Mouse (Mus musculus) embryo, embryonic 11 days (tissue): ENCODE data around the gene Mien1.
A peak's percentile ranks its signal among the peaks of the same experiment; 100 is the strongest.

Source experiments
- DNase-seq: peaks from one replicate; pipeline ENCODE4 v3.0.0-alpha.2; 2015

The Mien1 gene

DNA sequence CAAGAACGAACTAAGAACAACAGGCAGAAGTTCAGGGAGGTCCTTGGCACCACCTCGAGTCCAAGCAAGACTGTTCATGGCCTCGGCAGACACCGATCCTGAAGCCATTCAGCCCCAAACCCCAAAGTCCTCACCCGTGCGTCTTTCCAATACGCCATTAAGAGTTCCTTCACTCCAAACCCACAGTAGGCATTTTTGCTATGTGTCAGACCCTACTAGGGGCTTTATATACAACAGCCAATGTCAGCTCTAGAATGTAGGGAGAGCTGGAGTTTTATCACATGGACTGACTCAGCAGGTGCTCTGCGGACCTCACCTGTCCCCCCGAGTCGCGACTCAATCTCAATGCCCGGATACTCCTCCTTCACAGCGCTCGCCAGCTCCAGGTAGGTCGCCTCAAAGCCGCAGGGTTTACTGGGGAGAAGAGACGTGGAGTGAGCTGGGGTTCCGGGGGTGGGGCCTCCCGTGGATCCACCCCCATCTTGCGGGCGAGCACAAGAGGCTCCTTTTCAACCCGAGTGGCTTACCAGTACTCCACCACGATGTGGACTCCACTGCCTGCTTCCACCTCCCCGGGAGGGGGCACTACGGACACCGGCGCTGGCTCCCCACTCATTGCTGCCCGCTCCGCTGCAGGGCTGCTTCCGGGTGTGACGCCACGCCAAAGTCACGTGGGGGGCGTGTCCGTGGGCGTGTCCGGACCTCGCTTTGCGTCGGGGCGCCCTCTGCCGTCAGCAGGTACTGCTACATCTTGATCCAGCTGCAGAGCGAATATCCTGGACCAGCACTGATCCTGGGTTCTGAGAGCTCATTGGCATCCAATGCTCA lies at the start of gene Mien1:
Gene Mien1, minus strand, starts transcription at position 661 of the 828 bp plus-strand sequence.
- DNase-seq: peak; percentile 93

DNA sequence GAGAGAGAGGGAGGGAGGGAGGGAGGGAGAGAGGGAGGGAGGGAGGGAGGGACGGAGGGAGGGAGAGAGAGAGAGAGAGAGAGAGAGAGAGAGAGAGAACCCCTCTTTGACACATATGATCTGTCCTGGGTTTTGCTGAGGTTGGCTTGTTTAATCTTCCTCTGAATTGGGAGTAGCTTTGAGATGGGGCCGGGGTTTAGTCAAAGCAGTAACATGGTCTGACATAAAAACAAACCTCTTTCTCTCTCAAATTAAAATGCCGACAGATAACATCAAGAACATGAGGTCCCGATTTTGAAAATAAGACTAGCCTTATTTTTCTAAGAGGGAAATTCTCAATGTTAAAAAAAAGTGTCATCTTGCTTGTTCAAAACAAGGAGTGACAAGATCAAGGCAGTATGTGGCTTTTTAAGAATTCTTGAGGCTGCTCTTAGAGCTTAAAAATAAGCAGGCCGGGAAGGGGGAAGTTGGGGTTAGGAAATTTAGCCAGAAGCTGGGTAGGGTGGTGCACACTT lies 48.8 kb upstream of the Mien1 start:
- DNase-seq: no peak

DNA sequence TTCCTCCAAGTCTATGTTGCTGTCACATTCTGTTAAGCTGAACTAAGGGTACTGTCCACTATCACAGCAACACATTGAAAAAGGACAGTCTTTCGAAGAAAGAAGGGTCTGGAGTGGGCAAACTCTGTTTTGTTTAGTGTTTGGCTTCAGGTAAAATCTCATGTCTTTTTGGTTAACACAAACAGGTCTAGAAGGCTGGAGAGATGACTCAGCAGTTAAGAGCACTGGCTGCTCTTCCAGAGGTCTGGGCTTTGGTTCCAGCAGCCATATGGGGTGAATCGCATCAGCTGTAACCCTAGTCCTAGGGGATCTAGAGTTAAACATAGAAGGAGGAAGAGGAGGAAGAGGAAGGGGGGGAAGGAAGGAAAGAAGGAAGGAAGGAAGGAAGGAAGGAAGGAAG lies 47.0 kb upstream of the Mien1 start:
- DNase-seq: no peak

DNA sequence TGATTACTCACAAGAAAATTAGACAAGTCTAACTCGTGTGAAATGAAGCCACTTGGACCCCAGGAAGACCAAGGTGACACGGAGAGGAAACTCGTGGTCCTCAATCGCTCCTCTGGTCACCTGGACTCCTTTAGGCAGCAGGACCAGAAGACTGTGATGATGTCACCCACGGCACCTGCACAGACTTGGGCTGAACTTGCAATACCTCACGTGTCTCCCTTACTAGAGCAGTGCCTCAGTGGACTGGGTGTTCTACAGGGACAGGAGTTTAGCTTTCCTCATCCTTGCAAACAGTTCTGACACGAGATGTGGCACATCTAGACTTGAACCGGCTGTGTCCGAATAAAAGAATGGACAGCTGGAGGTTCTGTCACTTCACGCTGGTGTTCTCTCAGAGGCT lies 43.3 kb upstream of the Mien1 start:
- DNase-seq: no peak

- DNase-seq: no peak
Measured at GRCm38 (mm10) chr11:98481231-98481630, 42.4 kb upstream of the Mien1 start.

DNA sequence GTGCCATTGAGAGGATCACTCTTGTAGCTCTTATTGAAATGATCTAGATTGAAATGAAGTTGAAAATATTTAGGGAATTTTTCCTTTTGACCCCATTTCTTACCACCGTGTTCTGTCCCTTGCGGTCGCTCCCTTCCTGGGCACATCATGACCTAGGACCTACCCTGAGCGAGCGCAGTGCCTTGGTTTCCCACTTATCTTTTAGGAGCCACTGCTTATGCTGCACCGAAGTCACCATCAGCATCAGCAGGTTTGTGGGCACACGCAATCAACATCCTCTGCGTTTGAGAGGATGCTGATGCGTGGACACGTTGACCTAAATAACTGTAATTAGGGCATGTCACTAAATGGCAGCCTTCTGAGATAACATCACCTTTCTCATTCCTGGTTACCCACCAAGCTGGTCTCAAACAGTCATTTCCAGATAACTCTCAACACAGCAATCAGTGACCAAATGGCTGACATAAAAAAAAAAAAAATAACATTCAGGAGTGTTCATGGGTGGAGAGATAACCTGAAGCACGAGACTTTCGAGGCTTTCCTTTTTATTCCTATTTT lies 41.2 kb upstream of the Mien1 start:
- no peak for DNase-seq

DNA sequence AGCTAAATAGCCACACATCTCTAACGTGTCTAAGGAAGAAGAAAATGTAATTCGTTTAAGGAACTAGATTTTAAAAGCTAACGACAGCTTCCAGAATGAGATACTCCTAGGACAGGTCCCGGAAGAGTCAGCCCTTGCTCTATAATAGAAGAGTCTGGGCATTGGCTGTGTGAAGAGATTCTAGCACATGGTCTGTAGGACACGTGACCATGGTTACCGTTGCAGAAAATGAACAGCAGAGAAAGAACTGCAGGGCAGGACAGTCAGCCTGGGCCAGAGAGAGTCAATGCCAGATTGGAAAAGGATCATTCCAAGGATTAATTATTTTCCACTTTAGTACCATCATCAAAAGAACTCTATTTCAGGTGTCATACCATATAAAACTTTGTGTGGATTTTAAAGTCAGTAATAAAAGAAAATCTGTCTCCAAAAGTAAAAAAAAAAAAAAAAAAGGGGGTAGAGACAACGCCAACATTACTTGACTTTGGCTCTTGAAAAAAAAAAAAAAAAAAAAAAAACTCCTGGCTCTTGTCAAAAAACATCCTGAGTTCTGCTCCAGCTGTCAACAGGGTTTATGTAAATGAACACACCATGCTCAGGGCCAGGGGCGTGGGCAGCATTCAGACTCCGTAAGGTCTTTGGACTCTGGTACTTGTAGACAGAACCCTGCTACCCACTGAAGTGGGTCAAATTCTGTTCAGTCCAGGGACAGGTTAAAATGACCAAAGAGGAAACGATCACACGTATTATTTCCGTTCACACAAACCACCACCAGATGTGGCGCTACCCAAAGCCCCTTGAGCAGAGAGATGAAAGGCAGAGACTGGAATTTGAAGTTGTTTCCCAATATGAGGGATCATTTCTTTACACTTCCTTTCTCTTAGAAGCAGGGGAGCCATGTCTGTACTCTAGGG lies 40.5 kb upstream of the Mien1 start:
- no peak for DNase-seq

- no peak for DNase-seq
Measured at GRCm38 (mm10) chr11:98477011-98477701, 38.4 kb upstream of the Mien1 start.

DNA sequence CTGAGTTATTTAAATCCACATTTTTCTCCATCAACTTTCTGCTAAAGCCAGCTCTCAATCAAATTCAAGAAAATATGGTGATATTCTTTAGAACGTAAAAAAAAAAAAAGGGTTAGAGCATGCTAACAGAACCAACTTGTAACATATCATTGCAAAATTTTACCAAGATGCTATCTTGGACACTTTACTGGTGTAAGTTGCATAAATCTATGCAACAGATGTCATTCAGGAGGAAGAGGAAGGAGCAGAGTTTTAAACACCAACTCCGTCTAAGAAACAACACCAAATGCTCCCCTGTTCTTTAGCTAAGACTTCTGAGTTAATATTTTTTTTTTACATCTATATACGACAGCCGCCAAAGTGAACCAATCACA lies 37.6 kb upstream of the Mien1 start:
- DNase-seq: no peak

DNA sequence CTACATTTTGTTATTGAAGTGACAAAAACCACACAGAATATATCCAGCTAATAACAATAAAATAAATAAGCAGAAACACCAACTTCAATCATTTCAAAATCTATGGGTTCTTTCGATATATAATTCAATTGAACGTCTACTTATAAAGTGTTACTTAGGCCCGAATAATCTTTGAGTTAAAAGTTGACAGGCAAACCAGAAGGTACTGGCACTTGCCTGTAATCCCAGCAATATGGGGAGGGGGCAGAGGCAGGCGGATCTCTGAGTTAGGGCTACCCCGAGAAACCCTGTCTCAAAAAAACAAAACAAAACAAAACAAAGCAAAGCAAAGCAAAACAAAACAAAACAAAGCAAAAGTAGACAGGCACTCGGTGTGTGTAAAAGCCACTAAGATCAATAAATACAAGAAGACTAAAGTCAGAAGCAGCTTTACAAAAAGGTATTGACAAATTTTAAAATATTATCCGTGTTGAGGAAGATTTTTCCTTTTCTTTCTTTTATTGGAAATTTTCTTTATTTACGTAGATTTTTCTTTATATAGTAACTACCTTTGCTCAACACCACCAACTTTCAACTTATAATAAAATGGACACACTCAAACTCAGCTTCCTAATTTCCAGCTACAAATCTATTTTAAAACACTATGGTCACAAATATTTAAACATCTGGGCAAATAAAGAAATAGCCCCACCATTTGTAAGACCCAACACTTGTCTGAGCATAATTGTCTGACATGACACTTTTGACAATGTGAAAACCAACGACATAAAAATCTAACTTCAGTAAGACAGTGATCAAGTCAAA lies 37.0 kb upstream of the Mien1 start:
- no peak for DNase-seq

- no peak for DNase-seq
Measured at GRCm38 (mm10) chr11:98474967-98475366, 36.2 kb upstream of the Mien1 start.

- DNase-seq: no peak
Measured at GRCm38 (mm10) chr11:98473916-98474479, 35.2 kb upstream of the Mien1 start.

GRCm38 (mm10) chr11:98472696-98473095 lies 33.9 kb upstream of the Mien1 start:
- peak; percentile 28 for DNase-seq

- DNase-seq: no peak
Measured at GRCm38 (mm10) chr11:98470795-98471194, 32.0 kb upstream of the Mien1 start.

DNA sequence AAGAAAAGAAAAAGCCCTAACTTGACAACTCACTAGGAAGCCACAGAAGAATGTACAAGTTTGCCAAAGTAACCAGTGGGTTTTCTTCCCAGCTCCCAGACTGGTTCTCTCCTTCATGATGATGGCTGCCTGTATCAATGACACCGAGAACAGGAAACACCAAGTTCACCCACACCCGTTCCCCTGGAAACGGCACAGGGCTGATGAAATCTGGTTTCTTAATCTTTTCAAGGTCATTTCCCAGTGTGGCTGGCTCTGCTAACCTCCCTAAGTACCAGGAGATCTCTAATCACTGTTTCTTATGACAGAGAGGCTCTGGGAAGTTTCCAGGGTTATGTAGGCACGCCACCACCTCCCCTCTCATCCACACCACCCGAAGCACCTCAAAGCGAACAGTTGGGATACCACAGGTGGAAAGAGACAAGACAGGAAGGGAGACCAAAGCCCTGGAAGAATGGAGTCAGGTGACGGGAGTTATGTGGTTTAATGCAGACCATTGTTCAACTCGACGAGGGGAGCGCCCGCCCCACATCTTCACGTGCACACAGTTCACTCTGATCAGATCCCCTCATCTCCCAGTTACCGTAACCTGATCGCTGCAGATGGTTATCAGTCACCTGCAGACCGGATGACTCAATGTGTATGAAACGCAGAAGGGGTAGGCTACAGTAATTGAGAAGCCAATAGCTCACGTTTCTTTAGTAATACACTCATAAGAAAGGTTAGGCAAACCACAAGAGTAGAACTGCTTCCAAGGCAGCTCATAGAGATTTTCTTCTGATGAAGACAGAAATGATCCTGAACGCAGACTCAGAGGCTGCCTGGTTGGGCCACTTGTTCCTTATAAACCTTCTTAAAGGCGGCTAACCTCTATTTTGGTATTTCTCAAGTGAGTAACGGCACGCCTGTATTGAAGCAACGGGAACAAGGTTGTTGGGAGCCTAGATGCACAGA lies 31.2 kb upstream of the Mien1 start:
- no peak for DNase-seq

DNA sequence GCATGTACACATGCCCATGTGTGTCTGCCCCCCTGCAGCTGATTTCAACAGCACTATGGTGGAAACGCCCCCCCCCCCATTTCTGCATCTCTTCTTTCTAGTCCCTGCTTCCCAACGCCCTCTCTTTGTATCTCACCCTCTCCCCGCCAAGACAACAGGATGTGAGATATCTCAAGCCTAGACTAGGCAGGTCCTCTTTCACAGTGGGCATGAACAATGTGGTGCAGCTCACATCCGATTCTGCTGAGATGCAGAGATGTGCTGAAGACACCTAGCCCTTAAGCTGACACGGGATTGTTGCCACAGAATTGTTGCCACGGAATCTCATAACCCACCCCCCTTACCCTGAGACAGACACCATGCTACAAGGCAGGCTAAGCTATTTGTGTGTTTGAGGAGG lies 25.7 kb upstream of the Mien1 start:
- DNase-seq: no peak

- DNase-seq: no peak
Measured at GRCm38 (mm10) chr11:98463911-98464310, 25.1 kb upstream of the Mien1 start.

DNA sequence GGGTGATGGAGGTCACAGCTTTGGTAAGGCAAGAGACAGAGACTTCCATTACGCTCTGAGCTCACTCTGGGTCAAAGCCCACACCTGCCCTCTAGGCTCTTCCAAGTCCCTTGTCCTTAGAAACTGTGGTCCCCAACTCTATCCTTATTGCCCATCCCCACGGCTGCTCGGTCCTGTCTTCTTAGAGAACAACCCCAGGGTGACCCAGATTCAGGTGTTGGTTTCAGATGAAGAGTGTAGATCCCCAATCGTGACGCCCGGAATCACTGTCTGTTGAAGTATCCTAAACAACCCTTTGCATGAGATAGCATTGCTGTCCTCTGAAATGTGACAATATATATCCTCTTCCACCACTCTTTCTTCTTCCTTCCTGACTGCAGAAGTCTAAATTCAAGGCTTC lies 23.5 kb upstream of the Mien1 start:
- DNase-seq: no peak

DNA sequence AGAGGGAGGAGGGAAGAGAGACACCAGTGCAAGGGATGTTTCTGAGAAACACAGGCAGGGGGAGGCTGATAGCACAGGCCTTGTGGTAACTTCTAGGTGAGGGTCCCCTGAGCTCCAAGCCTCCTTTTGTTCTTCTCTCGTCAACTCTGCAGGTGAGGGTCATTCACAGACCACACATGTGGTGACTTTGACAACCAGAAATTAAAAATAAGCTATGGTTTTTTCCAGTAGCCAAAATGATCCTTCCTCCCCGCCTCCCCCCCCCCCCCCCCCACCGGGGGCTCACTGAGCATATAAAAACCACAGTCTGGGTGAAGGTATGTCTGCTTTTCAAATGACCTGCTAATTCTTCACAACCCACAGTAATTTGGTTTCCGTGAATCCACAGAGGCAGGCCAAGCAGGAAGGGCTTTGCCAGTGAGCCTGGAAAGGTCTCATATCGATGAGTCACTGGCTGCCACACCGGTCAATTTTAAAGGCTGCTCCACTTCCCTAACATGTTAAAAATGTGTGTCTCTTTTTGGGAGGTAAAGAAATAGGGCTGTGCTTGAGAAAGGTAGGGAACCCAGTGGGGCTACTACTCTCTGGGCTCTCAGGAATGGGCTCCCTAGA lies 22.4 kb upstream of the Mien1 start:
- no peak for DNase-seq

- no peak for DNase-seq
Measured at GRCm38 (mm10) chr11:98459860-98460259, 21.1 kb upstream of the Mien1 start.
